Mouse (Mus musculus) brain, embryonic 14.5 days (tissue): ENCODE measurements around the gene Ndrg3. TPM values are rescaled to one million over a fixed set of nuclear protein-coding genes. Genes with fewer than 3 reads are reported as not detected.
"Not testable (repeated sequence)": the region's sequence is repeated elsewhere in the genome, so short reads cannot be mapped to it uniquely, and the experiment has no call there.

Experiments
- DNase-seq: peaks from one replicate; pipeline ENCODE4 v3.0.0-alpha.2; 2011; ENCODE audit warnings: low read depth
- CTCF ChIP-seq: fragments of 200-500 bp; IDR thresholded peaks from 2 replicates; pipeline ENCODE4 v1.5.1; 2012; ENCODE audit warnings: inconsistent platforms, mild to moderate bottlenecking, moderate library complexity, borderline replicate concordance; ENCODE audit not compliant: insufficient read depth, insufficient read length; ENCODE audit errors: extremely low read depth
- POLR2A ChIP-seq: fragments of 200-500 bp; IDR thresholded peaks from 2 replicates; pipeline ENCODE4 v1.6.1; 2012; ENCODE audit warnings: mild to moderate bottlenecking, inconsistent platforms, borderline replicate concordance; ENCODE audit not compliant: poor library complexity, insufficient read depth, insufficient read length, severe bottlenecking; ENCODE audit errors: extremely low read depth
- polyA plus RNA-seq: library from polyadenylated mRNA; depleted of rRNA; stranded (reverse); fragments of >200 nt; gene quantifications from 2 replicates; pipeline ENCODE4 v1.2.3, GENCODE M21; 2012

The Ndrg3 gene
- polyA plus RNA-seq, 1 experiment = 123 TPM

DNA sequence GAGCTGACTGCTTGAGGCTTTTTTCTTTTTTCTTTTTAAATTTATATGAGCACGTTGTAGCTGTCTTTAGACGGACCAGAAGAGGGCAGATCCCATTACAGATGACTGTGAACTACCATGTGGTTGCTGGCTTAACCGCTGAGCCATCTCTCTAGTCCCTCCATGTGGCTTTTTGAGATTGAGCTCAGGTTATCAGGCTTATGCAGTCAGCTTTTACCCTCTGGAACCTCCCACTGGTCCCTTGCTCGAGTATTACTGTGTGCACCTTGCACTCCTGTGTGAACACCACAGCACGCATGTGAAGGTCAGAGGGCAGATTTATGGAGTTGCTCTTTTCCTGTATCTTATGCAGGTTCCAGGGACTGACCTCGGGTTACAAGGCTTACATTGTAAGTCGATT, 35.5 kb downstream of the Ndrg3 start:
- TF ChIP-seq POLR2A (no peak), CTCF (no peak)
- DNase-seq = no peak

DNA sequence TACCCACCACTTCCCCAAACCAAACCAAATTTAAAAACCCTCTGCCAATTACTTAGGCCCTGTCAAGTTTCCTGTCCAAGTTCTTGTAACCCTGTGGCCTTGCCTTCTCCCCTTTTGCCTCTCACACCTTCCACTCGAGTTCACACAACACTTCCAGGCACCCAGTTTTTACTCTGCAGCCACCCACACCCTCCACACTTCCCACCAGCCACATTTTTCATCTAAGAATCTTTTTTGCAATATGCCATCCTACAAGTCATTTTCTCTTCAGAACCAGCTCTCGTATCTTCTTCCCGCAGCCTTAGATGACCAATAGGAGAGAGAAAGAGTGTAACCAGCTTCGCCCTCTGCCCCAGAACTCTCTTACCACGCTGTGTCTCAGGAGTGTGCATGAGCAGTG, 37.4 kb downstream of the Ndrg3 start:
- no peak for TF ChIP-seq POLR2A
- no peak for DNase-seq

DNA sequence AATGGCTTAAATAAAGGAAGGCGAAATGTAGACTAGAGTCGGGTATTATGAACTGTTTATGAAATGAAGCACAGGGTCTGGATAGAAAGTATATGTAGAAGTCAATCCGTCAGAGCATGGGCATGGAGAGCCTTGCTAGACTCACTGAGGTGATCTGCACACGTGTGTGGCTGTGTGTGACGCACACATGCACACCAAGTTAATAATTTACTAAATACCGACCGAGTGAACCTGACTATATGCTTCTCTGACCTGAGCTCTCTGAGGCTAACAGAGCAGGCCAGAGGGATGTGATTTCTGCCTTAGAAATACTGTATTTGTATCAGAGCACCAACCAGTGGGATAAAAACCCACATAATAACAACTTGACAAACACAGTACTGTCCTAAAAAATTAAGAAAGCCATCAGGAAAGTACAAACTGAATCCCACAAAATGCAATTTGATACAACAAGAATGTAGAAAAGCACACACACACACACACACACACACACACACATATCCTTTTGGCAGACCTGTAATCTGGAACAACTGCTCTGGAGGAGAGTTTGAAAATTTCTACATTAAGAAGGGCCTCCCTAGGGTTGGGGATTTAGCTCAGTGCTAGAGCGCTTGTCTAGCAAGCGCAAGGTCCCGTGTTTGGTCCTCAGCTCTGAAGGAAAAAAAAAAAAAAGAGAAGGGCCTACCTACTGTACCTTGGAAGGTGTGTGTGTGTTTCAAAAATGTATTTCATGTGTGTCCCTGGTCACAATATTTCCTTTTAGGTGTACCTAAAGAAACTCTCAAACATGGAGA, 40.4 kb downstream of the Ndrg3 start:
- TF ChIP-seq CTCF (no peak), POLR2A (no peak)
- DNase-seq = no peak

DNA sequence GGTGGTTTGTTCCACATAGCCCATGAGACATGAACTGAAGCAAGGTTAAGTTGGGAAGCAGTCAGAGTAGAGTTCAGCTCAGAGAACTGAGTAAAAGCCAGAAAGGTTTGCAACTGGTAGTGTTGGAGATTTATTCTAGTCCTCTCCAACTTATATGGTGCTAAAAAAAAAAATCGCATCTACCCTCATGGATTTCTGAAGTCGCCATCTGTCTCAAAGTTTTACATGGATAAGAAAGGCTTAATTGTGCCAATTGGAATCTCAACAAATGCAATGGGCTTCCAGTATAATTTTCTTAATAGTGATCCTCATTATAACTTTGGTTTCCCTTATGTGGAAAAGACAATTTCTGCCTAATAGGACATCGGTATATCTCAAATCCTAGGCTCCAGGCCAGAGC, 41.0 kb downstream of the Ndrg3 start:
- peak; percentile 12 for DNase-seq
- TF ChIP-seq POLR2A (no peak), CTCF (no peak)

DNA sequence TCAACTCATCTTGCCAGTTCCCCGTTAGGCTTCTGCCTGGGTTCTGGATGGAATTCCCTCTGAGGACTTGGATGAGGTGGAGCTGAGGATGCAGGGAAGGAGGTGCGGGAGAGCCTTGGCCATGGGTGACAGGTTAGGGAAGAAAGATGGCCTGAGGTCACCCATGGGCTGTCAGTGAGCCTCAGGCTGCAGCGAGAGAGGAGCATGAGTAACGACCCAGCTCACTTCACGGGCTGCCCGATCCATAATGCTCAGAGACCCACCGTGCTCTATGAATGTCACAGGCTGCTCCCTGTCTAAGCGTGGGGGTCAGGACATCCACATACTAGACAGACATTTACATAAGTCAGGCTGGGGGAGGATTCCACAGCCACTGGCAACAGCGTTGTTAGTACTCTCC, 50.3 kb downstream of the Ndrg3 start:
- not testable (repeated sequence) for DNase-seq

DNA sequence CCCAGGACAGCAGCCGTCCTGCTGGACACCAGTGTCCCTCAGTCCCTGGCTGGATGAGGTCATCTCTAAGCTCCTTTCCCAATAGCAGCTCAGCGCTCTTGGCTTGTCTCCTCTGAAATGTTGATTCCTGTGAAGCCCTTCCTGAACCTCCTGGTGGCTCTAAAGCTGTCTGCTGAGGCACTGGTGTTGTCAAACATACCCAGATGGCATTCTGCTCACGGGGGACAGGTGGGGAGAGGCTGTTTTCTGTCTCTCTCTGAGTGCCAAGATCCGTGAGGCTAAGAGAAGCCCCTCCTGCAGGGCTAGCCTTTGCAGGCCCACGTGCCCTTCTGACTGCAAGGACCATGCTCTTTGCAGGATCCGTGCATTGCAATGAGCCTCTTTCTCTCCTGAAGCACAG, 51.9 kb downstream of the Ndrg3 start:
- not testable (repeated sequence) for DNase-seq

DNA sequence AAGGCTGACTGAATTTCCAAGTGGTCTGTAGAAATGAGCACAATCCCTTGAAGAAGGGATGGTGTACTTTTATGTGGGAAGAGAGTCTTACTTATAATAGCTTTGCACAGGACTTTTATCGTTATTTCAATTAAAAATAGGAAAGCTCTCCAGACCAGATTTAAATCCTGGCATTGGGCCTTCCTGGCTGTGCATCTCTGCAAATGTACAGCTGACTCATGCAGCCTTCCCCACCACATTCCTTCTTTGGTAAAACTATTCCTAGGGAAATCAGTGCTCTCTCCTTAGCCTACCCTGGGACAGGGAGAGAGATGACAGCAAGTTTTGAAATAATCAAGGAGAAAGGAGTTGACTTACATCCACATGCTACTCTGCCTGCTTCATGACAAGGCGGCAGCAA, 54.1 kb downstream of the Ndrg3 start:
- no peak for DNase-seq
- TF ChIP-seq CTCF = no peak
- no peak for TF ChIP-seq POLR2A

DNA sequence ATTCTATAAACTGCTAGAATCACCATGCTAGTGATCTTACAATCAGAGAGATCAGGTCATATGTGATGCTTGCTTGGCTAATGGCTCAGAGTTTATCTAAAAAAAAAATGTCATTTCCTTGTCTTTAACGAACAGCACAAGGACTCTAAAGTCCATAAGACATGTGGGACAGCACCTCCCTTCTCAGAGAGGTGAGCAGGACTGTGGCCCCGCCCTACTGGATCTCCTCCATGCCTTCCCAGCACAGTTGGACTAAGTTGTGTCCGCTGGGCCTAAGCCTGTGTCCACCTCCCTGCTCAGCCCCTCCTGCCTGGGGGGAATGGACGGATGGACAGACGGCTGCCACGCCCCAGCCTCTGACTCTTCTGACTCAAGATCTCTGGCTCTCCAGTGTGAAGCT, 56.9 kb downstream of the Ndrg3 start:
- TF ChIP-seq CTCF (no peak), POLR2A (no peak)
- DNase-seq = no peak

DNA sequence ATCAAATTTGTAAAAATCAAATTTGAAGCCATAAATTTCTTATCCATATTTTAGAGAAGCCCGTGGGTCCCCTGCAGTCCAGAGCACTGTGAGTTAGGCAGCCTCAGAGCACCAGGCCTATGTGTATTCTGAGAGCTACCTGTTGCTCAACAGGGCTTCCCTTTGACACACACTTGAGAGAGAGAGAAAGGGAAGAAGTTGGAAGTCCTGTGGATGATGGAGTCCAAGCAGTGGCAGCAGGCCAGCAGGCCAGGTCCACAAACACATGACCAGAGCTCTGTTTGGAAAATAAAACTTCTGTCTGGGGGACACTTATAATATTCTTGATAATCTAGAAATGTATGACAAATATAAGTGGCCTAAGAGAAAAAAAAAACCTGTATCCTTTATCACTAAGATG, 58.4 kb downstream of the Ndrg3 start:
- TF ChIP-seq CTCF = no peak
- no peak for TF ChIP-seq POLR2A
- no peak for DNase-seq

DNA sequence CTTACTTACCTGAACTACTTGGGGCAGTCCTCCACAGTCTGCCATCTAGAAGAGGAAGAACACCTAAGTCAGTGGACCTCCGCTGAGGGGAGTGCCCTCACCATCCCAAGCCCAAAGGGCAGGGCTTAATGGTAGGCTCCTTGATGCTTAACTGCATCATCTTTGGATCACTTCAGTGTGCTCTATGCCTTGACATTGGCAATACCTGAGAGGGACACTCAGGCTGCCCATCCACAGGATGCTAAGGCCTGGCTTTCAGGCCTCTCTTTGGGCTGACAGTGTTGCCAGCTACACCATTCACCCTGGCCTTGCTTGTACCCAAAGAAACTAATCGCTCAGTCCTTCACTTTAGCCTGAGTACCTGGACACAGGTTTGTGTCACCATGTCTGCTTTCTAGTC, 60.4 kb downstream of the Ndrg3 start:
- no peak for DNase-seq
- TF ChIP-seq POLR2A = no peak
- TF ChIP-seq CTCF = no peak

DNA sequence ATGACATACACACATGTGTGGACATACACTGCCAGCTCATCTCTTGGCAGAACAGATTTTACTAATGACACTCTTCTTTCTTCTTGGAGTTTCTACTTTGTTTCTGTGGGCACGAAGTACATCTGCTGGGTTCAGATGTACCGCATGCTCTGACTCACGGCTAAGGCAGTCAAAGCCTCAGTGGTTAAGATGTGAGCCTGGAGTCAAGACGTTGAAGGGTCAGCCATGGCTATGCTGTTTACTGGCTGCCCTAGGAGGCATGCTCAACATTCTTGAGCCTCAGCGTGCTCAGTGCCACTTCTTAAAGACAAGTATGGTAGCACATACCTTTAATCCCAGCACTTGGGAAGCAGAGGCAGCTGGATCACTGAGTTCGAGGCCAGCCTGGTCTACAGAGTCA, 61.3 kb downstream of the Ndrg3 start:
- no peak for TF ChIP-seq POLR2A
- TF ChIP-seq CTCF = no peak
- DNase-seq = no peak

DNA sequence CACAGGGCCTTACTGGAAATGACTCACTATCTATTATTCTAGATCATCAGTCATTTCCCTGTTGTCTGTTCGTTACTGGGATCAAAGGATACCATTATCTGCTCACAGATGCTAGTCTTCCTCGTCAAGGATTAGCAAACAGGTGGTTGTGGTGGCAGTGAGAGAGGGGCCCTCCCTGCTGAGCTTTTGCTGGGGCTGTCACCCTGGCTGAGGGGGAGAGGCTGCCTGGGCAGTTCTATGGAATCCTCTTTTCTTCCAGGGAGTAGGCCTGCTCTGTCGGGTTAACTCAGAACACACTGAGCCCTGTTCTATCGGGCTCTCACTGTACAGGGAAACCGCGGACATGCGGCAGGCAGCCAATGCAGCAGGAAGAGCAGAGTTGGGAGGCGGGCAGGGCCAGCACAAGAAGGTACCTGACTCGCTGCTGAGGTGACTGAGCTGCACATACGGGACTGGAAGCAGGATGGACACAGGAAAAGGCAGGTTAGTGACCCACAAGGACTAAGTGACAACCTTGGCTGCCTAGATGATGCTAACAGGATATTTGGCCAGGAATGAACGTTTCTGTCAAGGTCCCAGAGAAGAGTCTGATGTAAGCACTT, 62.2 kb downstream of the Ndrg3 start:
- no peak for TF ChIP-seq POLR2A
- no peak for TF ChIP-seq CTCF
- DNase-seq = no peak

DNA sequence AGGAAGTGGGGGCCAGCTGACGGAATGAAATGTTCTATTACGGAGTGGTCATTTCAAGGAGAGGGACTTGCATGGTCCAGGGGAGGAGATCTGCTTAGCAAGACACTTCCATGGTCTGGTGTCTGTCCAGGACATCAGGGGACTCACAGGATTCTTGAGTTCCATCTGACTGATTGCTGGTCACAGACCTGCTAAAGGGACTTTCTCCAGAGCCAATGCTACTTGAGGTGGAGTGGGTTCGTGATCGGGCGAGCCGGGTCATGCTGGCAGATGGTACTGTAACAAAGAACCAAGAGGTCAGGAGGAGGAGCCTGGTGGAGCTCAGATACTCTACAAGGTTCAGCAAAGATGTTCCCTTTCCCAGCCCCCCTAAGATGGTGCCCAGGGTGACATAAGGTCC, 63.2 kb downstream of the Ndrg3 start:
- no peak for TF ChIP-seq POLR2A
- TF ChIP-seq CTCF = no peak
- DNase-seq = no peak

DNA sequence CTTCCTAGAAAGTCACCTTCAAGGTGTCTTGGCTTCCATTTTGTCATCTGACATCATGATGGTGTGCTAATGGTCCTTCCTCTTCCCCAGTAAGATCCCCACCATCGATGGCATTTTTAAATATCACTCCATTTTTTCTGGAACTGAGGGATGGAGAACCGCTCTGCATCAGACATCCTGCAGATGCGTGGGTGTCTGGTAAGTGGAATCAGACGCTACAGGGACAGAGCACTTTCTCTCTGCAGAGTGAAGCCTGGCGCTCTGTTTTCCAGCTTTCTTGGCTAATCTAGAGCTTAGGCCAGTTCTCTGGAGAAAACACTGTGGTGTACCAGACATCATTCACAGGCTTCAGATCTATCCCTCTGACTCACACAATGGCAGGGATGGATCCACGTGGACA, 64.2 kb downstream of the Ndrg3 start:
- TF ChIP-seq POLR2A (no peak), CTCF (no peak)
- DNase-seq = no peak

DNA sequence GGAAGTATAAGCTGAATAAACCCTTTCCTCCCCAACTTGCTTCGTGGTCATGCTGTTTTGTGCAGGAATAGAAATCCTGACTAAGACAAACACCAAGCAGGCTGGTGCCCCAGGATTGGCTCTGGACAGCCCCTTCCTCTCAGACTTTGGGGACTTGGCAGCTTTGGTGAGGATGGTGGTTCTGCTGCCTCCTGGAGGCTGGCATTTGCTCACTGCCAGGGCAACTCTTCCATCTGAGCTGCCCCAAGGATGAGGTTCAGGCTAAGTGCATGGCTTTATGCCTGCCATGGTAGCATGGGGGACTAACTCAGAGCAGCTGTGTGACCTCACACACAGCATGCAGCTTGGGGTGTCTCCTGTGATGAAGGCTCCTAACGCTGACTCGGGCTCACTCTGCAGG, 66.2 kb downstream of the Ndrg3 start:
- DNase-seq = not testable (repeated sequence)

DNA sequence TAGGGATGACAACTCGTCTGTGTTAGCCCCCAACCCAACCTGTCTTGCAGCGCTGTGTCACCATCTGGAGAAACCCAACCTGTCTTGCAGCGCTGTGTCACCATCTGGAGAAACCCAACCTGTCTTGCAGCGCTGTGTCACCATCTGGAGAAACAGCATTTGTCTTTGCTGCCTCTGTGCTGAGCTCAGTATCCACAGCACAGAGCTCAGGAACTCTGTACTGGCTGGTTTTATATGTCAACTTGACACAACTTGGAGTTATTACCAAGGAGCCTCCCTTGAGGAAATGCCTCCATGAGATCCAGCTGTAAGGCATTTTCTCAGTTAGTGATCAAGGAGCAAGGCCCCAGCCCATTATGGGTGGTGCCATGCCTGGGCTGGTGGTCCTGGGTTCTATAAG, 66.8 kb downstream of the Ndrg3 start:
- DNase-seq = not testable (repeated sequence)
